ENCODE assay signal across 26 mouse cellular contexts in the genomic region with DNA sequence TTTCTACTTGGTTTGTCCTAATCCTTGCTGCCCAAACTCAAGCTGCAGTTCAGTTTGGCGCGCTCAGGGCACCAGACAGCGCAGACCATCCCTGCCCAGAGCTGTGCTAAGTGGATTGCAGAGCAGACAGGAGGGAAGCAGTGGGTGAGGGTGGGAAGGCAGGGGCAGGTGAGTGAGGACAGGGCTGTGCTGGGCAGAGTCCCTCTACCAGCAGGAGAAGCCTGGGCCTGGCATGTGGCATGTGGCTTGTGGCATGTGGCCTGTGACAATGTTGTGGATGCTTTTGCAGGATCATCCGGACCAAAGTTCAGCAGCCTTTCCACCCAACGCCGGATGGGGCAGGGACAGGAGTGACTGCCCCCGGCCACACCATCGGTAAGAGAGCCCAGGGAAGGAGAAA. TPM values are rescaled to one million over a fixed set of nuclear protein-coding genes. Genes with fewer than 3 reads are reported as not detected.
"Had no signal": no experiment of that assay in that cellular context is flagged by ENCODE, and none has a peak within 500 bp of the region (broad histone marks: within the 10 kb centered on the region; RNA-seq: fewer than 3 reads in every experiment).

No protein-coding gene starts in this region.

- H3K4me3 ChIP-seq: gastrocnemius, adult 2 months; heart, embryonic 10.5 days; heart, embryonic 12.5 days; hindbrain, embryonic 10.5 days; hindbrain, embryonic 12.5 days; intestine, embryonic 15.5 days; layer of hippocampus, adult 2 months; left cerebral cortex, adult 2 months; limb, embryonic 10.5 days; limb, embryonic 12.5 days; liver, embryonic 13.5 days; liver, embryonic 15.5 days had no signal

- DNase-seq: gastrocnemius, adult 2 months; gastrocnemius, postnatal 10 days; gastrocnemius, postnatal 25 days; heart, adult 18-20 months; heart, postnatal 10 days; heart, postnatal 4 days; liver; liver, embryonic 13.5 days had no signal

- H3K4me2 ChIP-seq: heart, embryonic 12.5 days; hindbrain, embryonic 12.5 days; hindbrain, embryonic 14.5 days; intestine, embryonic 15.5 days; limb, embryonic 12.5 days; liver, embryonic 11.5 days; liver, embryonic 13.5 days; liver, embryonic 15.5 days had no signal

- H3K27ac ChIP-seq: gastrocnemius, adult 2 months; heart, embryonic 10.5 days; hindbrain, embryonic 10.5 days; hindbrain, embryonic 12.5 days; hindbrain, embryonic 14.5 days; intestine, embryonic 15.5 days; layer of hippocampus, adult 2 months; left cerebral cortex, adult 2 months; limb, embryonic 10.5 days; limb, embryonic 12.5 days; liver, embryonic 13.5 days; liver, embryonic 15.5 days had no signal

- H3K9ac ChIP-seq: heart, embryonic 12.5 days; hindbrain, embryonic 12.5 days; hindbrain, embryonic 14.5 days; intestine, embryonic 15.5 days; limb, embryonic 12.5 days; liver, embryonic 13.5 days; liver, embryonic 15.5 days had no signal

- H3K9me3 ChIP-seq: heart, embryonic 10.5 days; heart, embryonic 12.5 days; hindbrain, embryonic 10.5 days; hindbrain, embryonic 12.5 days; intestine, embryonic 15.5 days; limb, embryonic 10.5 days; limb, embryonic 12.5 days; liver, embryonic 13.5 days; liver, embryonic 15.5 days had no signal

- ATAC-seq: forebrain, embryonic 16.5 days; hindbrain, embryonic 16.5 days; inflammation-experienced regulatory T-cells, adult 6 months; intestine, embryonic 15.5 days; intestine, postnatal 0 days had no signal

- H3K36me3 ChIP-seq: heart, embryonic 10.5 days; heart, embryonic 12.5 days; hindbrain, embryonic 12.5 days; intestine, embryonic 15.5 days; limb, embryonic 10.5 days; limb, embryonic 12.5 days; liver, embryonic 13.5 days; liver, embryonic 15.5 days had no signal

- H3K4me1 ChIP-seq: heart, embryonic 12.5 days; intestine, embryonic 15.5 days; limb, embryonic 12.5 days; liver, embryonic 13.5 days; liver, embryonic 15.5 days had no signal

RNA-seq across cellular contexts. Expression of a gene that starts 32.6 kb away (rescaled TPM):
- polyA plus RNA-seq: forebrain, embryonic 16.5 days; heart, embryonic 12.5 days; heart, embryonic 14.5 days; heart, embryonic 16.5 days; inflammation-experienced regulatory T-cells, adult 6 months; intestine, postnatal 0 days; limb, embryonic 12.5 days; liver, embryonic 11.5 days; liver, embryonic 13.5 days; liver, embryonic 15.5 days had no signal
